Mouse (Mus musculus) heart, embryonic 10.5 days (tissue): ENCODE measurements at regions not wholly inside any gene's neighbourhood (a gene's known extent, or its start where the extent isn't known, plus 50 kb on each side); places are given as distances from the start of the nearest gene placed in this dataset.

Source experiments
- DNase-seq: peaks from one replicate; pipeline ENCODE4 v3.0.0-alpha.2; 2017; ENCODE audit warnings: low spot score
- H3K27ac ChIP-seq: fragments of 300-500 bp; sonication (generic); 2 replicates; pipeline ENCODE4 v1.5.1; 2016; ENCODE audit warnings: mild to moderate bottlenecking
- H3K27me3 ChIP-seq: fragments of 300-500 bp; sonication (generic); 2 replicates; pipeline ENCODE4 v1.6.1; 2016; ENCODE audit warnings: mild to moderate bottlenecking; ENCODE audit not compliant: poor library complexity, insufficient read depth, severe bottlenecking
- H3K36me3 ChIP-seq: fragments of 300-500 bp; sonication (generic); 2 replicates; pipeline ENCODE4 v1.6.1; 2016; ENCODE audit warnings: mild to moderate bottlenecking, moderate library complexity
- H3K4me1 ChIP-seq: fragments of 300-500 bp; sonication (generic); 2 replicates; pipeline ENCODE4 v1.6.1; 2016; ENCODE audit warnings: mild to moderate bottlenecking
- H3K4me3 ChIP-seq: fragments of 300-500 bp; sonication (generic); 2 replicates; pipeline ENCODE4 v1.5.1; 2016; ENCODE audit warnings: mild to moderate bottlenecking, moderate library complexity
- H3K9me3 ChIP-seq: fragments of 300-500 bp; sonication (generic); 2 replicates; pipeline ENCODE4 v1.6.1; 2016; ENCODE audit warnings: mild to moderate bottlenecking, moderate library complexity
- WGBS: fragments of 180-500 bp; shearing (Covaris S2); methylation state at CpG from one replicate; pipeline ENCODE4 v1.1.7; 2016; 5-methylcytosine and 5-hydroxymethylcytosine counted together
- microRNA counts: library from miRNA; unstranded; fragments of <30 nt; microRNA quantifications from one replicate; lab custom pipeline; 2017
- microRNA-seq: library from miRNA; unstranded; fragments of <30 nt; microRNA quantifications from one replicate; pipeline ENCODE4, GENCODE M21; 2017

- Histone ChIP-seq H3K4me1 (peaks cover 11% of the 10 kb centered on the region), H3K9me3 (no peaks in the 10 kb centered on the region), H3K36me3 (no peaks in the 10 kb centered on the region), H3K27me3 (no peaks in the 10 kb centered on the region; the same call in 1 of the 2 replicates), H3K27ac (no peak overlapping the region), H3K4me3 (no peak overlapping the region)
- no peak for DNase-seq
- 70% methylated on average over 6 of the region's 6 CpGs for WGBS
These were observed 67.7 kb upstream of the Nfe2l3 start for GRCm38 (mm10) chr6:51364776-51365175.

DNA sequence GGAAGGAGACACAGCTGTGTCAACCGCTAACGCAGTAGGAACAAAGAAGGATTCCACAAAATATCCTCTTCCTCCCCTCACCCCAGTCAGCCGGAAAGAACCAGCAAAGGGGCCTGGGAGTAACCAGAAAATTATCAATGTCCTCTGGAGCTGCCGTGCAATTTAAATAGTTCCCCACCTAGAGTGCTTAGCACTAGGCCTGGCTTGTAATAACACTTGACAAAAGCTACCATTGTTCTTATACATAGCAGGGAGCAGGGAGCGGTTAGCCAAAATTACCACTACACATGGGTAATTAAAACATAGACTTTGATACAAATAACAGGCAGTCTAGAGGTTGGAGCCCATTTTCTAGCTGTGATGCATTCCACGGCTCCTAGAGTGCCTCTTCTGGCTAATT lies 62.7 kb upstream of the Nfe2l3 start:
- Histone ChIP-seq H3K4me1 (peaks cover 8% of the 10 kb centered on the region), H3K4me3 (no peak overlapping the region), H3K9me3 (no peaks in the 10 kb centered on the region), H3K36me3 (no peaks in the 10 kb centered on the region), H3K27me3 (no peaks in the 10 kb centered on the region), H3K27ac (peak overlapping the region; percentile 65; the same call in 1 of the 2 replicates)
- DNase-seq, result no peak
- WGBS, result 54% methylated on average over 6 of the region's 6 CpGs

- DNase-seq, result no peak
- peaks cover 8% of the 10 kb centered on the region for H3K4me1 ChIP-seq
- no peaks in the 10 kb centered on the region for H3K36me3 ChIP-seq
- 55% methylated on average over 7 of the region's 7 CpGs for WGBS
- H3K9me3 ChIP-seq, result no peaks in the 10 kb centered on the region
- H3K27ac ChIP-seq, result no peak overlapping the region
- no peaks in the 10 kb centered on the region for H3K27me3 ChIP-seq
- no peak overlapping the region for H3K4me3 ChIP-seq
These were observed 60.1 kb upstream of the Nfe2l3 start for GRCm38 (mm10) chr6:51372357-51372756.

DNA sequence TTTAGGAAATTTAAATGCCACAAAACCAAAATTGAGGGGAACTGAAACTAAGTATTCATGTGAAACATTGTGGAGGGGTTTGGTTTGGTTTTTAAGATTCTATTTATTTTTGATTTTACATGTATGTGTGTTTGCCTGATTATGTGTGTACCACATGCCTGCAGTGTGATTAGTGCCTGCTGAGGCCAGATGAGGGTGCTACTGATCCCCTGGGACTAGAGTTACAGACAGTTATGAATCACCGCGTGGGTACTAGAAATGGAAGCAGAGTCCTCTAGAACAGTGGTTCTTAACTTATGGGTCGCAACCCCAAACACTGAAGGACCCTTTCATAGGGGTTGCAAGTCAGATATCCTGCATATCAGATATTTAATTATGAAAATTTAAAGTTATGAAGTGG lies 54.0 kb upstream of the Nfe2l3 start:
- Histone ChIP-seq H3K4me3 (no peak overlapping the region), H3K9me3 (no peaks in the 10 kb centered on the region), H3K27ac (0 out of 2 replicates have a peak overlapping the region, but pooled peaks have one; percentile 96), H3K36me3 (no peaks in the 10 kb centered on the region), H3K27me3 (peaks cover 4% of the 10 kb centered on the region; the same call in 1 of the 2 replicates), H3K4me1 (peaks cover 15% of the 10 kb centered on the region)
- no peak for DNase-seq
- WGBS, result 85% methylated on average over 3 of the region's 3 CpGs

DNA sequence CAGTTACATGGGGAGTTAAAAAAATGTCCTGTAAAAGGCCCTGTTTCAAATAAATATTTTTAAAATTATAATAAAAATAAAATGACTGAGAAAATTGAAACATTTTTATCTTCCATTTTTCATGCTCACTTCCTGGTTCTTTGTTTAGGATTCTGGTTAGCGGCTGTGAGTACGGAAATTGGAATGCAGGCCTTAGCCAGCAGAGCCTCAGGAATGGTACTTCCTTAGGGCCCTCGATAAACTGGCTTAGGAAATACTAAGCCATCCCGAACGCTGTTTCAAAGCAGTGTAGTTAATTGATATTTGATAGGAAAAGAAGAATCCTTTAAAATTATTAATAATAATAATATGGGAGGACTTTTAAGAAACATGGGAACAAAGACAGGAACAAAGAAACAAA lies 53.4 kb upstream of the Nfe2l3 start:
- 13% methylated on average over 5 of the region's 5 CpGs for WGBS
- Histone ChIP-seq H3K4me1 (peaks cover 18% of the 10 kb centered on the region), H3K27ac (peak overlapping the region; percentile 96), H3K36me3 (no peaks in the 10 kb centered on the region), H3K9me3 (no peaks in the 10 kb centered on the region), H3K4me3 (peak overlapping the region; percentile 60), H3K27me3 (peaks cover 4% of the 10 kb centered on the region; the same call in 1 of the 2 replicates)
- no peak for DNase-seq

GRCm38 (mm10) chr6:51379560-51380274 lies 52.8 kb upstream of the Nfe2l3 start:
- WGBS, result 6% methylated on average over 36 of the region's 36 CpGs
- H3K27me3 ChIP-seq, result peaks cover 4% of the 10 kb centered on the region; the same call in 1 of the 2 replicates
- no peaks in the 10 kb centered on the region for H3K36me3 ChIP-seq
- H3K4me1 ChIP-seq, result peaks cover 18% of the 10 kb centered on the region
- peak overlapping the region; percentile 96 for H3K27ac ChIP-seq
- H3K4me3 ChIP-seq, result peak overlapping the region; percentile 60
- no peaks in the 10 kb centered on the region for H3K9me3 ChIP-seq
- DNase-seq, result peak; percentile 88

DNA sequence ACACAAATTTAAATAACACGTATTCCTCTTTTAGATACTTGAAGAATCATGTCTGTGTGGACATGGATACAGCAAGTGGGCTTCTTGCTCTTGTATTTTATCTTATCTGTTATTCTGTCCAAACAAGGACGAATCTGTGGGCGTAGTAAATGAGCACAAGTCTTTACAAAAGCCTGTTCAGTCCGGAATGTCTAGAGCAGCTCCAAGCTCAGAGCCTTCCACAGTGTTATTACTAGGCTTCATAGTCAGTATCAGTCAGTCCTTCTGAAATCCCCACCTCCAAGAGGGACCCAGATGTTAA lies 52.2 kb upstream of the Nfe2l3 start:
- WGBS, result 62% methylated on average over 4 of the region's 4 CpGs

DNA sequence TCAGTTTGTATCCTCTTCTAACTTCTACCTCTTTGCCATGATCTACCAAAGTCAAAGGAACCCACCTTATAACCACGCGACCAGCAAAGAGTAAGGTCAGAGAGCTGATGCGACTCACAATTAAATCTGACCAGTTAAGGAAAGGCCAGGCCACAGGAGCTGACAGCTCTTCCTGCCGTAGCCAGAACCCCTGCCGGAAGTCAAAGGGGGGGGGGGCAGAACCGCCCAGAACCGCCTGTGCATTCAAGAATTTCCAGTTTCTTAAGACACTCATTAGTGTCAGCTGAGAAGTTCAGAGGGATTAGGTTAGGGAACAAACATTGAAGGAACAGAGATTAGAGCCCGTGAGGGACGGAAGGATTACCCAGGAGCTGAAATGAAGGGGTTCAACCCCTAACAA lies 51.0 kb upstream of the Nfe2l3 start:
- DNase-seq, result no peak
- Histone ChIP-seq H3K4me1 (peaks cover 18% of the 10 kb centered on the region), H3K36me3 (no peaks in the 10 kb centered on the region), H3K27me3 (peaks cover 4% of the 10 kb centered on the region; the same call in 1 of the 2 replicates), H3K4me3 (no peak overlapping the region), H3K9me3 (no peaks in the 10 kb centered on the region), H3K27ac (no peak overlapping the region)
- 39% methylated on average over 9 of the region's 9 CpGs for WGBS

More for the DNA sequence above, 52.2 kb upstream of the Nfe2l3 start:
- H3K4me3 ChIP-seq, result no peak overlapping the region
- H3K36me3 ChIP-seq, result no peaks in the 10 kb centered on the region
- no peak for DNase-seq
- peak overlapping the region; percentile 96; the same call in 1 of the 2 replicates for H3K27ac ChIP-seq
- H3K27me3 ChIP-seq, result peaks cover 4% of the 10 kb centered on the region; the same call in 1 of the 2 replicates
- H3K9me3 ChIP-seq, result no peaks in the 10 kb centered on the region
- H3K4me1 ChIP-seq, result peaks cover 18% of the 10 kb centered on the region

MicroRNA genes in the stretch of these regions (microRNA counts, 519-probe panel; counts per million panel counts)
- microRNA mmu-miR-148a (lab: Ali Mortazavi, UCI), result 8,139 counts per million, percentile 89 among the panel's probes with 10 or more counts

Small RNAs in the stretch of these regions (microRNA-seq; reads per million reads assigned to microRNA genes)
- 1,086 reads per million, percentile 79 among the genes with 10 or more reads in this experiment for gene Mir148a
